Mouse (Mus musculus): ENCODE results near the gene Stxbp5.
"Not testable (repeated sequence)": the region's sequence is repeated elsewhere in the genome, so short reads cannot be mapped to it uniquely, and the experiment has no call there.

The Stxbp5 gene

DNA sequence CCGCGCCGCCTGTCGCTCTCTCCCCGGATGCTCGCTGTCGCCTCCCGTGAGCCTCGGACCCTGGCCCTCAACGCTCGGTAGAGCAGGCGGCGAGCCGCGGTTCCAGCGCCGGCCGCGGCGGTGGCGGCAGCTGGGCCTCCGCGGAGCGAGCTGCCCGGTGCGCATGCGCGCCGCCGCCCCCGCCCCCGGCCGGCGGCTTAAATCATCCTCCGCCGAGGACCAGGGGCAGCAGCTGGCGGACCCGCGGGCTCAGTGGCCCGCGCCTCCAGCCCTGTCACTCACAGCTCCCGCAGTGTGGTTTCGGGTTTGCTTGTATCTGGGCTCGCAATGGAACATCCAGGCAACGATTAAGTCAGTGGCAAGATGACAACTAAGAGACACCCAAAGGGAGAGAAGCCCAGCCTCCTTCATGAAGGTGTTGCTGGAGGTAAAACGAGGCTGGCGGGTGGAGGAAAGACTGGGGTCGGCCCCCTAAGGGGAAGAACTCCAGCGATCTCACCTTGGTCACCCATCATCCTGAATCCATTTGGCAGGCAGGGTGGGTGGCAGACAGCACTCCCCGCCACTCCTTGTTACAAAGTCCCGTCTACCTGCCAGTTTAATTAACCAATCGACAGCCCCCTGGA, at the start of gene Stxbp5:
Stxbp5 (minus strand) TSS at position 9 of the 626 bp plus-strand sequence.
- DNase-seq (ENCODE audit: low read depth, low spot score), result peak; percentile 71

DNA sequence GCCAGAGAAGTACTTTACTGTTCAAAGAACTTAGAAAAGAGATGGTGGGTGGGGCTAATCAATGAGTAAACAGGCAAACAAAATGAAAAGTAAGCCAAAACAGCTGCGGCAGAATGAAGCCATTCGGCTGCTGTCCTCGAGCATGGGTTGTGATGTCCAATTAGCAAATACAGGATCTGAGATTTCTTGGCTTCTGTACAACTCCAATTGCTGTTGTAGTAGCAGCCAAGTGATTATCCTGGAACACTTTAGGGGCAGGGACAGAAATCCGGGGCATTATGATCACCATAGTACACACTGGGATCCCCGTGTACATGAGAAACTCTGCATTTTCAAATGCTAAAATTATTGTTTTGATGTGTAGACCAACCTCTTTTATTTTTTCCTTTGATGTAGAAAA, 11.5 kb upstream of the Stxbp5 start:
- DNase-seq (ENCODE audit: low read depth, low spot score), result no peak

DNA sequence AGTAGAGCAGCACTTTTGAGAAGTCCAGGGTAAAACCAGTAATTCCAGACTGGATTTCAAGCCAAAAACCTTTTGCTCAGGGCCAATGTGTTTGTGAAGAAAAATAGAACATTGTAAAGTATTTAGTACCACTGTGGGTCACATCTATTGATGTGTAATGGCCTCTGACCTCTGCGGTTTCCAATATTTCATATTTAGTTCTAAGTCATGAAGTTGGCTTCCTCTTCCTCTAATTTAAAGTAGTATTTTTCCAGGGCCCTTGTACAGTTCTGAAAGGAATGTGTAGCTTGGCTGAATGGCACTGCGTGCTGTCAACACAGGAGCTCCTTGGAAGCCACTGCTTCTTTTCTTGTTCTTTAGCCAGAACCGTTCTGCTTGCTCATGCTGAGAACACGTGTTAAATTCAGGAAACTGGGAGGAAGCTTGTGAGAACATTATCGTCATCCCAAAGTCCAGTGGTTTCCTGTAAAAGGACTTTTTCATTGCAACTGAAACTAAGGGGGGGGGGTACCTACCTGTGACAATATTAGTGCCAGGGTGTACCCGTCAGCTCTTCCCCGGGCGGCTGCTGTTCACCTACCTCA, 7.1 kb upstream of the Stxbp5 start:
- no peak for DNase-seq (ENCODE audit: low read depth, low spot score)

DNA sequence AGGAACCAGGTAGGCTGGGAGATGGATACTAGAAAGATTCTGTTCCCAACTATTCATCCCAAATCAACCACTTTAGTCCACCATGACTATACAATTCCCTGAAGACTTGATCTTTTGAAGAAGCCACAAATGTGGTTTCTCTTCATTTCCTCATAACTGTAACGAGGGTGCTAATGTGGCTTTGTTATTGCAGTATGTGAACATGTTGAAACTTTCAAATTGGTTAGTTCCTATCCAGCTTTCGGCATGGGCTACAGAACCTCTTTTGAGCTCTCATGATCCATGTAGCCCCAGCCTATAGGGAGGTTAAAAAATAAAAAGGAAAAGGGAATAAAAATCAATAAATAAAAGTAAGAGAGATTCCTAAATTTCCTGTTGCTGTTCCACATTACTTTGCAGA, 6.6 kb upstream of the Stxbp5 start:
- no peak for DNase-seq (ENCODE audit: low read depth, low spot score)

- no peak for DNase-seq (ENCODE audit: low read depth, low spot score)
These were observed 5.3 kb upstream of the Stxbp5 start for GRCm38 (mm10) chr10:9906185-9906584.

- DNase-seq (ENCODE audit: low read depth, low spot score), result peak; percentile 97
These were observed 889 bp upstream of the Stxbp5 start for GRCm38 (mm10) chr10:9901697-9902239.

- peak; percentile 62 for DNase-seq (ENCODE audit: low read depth, low spot score)
These were observed 386 bp downstream of the Stxbp5 start for GRCm38 (mm10) chr10:9900315-9901070.

- DNase-seq (ENCODE audit: low read depth, low spot score), result peak; percentile 6
These were observed 1.1 kb downstream of the Stxbp5 start for GRCm38 (mm10) chr10:9899816-9900215.

GRCm38 (mm10) chr10:9899086-9899485, 1.8 kb downstream of the Stxbp5 start:
- no peak for DNase-seq (ENCODE audit: low read depth, low spot score)

DNA sequence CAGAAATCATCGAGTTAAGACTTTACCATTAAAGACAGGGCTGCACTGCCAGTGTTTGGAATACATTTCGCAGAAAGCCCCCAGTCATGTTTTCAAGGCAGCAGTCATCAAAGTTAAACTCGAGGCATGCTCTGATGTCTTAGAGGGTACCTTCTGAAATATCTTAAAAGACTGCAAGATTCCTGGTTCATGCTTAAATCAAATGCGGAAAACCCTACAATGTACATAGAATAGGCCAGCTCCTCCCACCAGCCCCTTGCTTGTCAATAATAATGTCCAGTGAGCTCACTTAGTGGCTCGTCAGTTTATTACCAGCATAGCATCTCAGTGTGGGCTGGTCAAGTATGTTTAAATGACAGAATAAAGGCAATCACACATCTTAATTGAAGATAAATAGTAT, 3.0 kb downstream of the Stxbp5 start:
- no peak for DNase-seq (ENCODE audit: low read depth, low spot score)

DNA sequence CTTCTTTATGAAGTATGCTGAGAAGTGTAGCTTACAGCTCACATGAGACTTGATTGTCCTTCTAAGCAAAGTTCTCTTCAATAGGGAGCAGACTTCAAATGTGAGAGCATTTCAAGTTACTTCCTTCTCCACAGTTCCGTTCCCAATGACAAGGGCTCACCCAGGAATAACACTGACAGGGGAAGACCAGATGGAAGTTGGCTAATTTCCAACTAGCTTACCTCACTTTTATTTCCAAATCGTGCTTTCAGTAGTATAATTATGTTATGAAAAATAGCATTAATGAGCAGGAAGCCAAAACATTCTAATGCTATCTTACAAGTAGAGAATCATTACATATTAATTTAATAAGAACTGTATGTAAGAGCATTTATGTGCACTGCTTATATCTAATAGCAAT, 7.3 kb downstream of the Stxbp5 start:
- DNase-seq (ENCODE audit: low read depth, low spot score), result no peak

DNA sequence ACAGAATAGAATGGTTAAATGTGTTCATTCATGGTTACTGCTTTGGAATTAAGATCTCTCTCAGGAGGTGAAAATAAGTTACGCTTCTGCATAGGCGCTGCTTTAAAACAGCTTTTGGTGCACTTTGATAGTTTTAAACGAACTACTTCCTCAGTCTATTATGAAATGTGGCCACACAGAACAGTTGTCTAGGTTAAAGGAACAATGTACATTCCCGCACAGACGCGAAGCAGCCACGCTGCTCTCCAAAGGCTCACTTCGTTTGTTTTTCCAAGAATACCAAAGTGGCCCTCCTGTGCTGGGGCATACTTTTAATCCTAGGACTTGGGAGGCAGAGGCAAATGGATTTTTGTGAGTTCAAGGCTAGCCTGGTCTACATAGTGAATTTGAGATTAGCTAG, 11.2 kb downstream of the Stxbp5 start:
- no peak for DNase-seq (ENCODE audit: low read depth, low spot score)

- no peak for DNase-seq (ENCODE audit: low read depth, low spot score)
These were observed 12.2 kb downstream of the Stxbp5 start for GRCm38 (mm10) chr10:9888655-9889054.

DNA sequence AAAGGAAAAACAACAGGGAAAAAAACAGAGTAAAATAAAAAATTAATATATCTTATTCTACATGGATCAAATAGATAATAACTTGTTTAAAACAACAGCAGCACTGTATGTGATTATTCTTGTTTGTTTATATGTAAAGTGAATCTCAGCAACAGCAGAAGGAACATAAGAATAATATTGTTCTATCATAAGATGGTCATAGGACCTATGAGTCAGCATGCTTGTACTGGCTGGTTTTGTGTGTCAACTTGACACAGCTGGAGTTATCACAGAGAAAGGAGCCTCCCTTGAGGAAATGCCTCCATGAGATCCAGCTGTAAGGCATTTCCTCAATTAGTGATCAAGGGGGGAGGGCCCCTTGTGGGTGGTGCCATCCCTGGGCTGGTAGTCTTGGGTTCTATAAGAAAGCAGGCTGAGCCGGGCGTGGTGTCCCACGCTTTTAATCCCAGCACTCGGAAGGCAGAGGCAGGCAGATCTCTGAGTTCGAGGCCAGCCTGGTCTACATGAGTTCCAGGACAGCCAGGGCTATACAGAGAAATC, 19.0 kb downstream of the Stxbp5 start:
- DNase-seq (ENCODE audit: low read depth, low spot score), result not testable (repeated sequence)

DNA sequence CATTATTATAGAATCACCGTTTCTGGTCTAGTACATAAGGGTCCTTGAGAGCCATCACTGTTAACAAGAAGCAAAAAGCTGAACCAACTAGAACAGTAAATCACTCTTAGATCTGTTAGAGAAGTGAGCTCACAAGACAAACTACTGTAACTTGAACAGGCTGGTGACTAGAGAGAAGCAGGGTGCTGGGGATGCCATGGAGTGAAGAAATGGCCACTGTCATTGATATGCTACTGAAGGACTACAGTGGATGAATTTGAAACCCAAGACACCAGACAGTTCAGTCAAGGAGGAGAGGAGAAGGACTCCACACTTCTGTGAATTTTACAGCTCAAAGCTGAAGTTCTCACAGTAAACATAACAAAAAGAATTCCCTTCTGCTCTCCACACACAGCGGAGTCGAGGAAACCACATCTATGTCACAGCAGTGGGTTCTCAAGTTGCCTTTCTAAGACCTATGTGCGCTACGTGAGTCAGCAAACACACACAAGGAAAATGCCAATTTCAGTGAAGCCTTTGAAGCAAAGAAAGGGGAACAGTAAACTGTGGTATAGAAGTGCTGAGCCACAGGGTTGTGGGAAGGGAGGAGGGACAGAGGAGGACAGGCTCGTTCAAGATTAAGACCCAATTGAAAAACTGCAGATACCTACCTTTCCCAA, 20.7 kb downstream of the Stxbp5 start:
- peak; percentile 10 for DNase-seq (ENCODE audit: low read depth, low spot score)

DNA sequence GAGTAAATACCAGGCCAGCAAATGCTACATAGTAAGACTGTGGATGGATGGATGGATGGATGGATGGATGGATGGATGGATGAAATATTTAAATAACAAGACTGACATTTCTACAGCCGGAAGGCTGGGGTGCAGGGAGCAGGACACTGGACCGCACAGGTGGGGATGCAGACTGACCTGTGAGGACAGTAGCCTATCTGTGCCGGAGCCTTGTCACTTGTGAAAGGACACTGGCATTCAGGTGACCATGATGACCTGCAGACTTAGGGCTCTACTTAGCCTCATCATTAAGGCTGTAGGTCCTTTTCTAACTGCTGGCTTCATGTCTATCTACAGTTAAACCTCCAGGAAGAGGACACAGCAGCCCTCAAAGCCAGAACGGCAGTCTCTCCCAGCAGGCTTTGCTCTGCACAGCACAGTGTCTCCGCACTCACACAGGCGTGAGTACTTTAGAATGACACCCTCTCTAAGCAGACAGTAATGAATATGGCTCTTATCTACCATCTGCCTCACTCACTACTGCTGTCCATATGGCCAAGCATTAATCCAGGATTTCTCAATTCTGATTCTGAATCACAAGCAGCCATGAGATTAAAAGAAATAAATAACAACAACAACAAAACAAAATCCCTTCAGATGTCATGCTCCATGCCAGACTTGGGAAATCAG, 21.9 kb downstream of the Stxbp5 start:
- no peak for DNase-seq (ENCODE audit: low read depth, low spot score)

DNA sequence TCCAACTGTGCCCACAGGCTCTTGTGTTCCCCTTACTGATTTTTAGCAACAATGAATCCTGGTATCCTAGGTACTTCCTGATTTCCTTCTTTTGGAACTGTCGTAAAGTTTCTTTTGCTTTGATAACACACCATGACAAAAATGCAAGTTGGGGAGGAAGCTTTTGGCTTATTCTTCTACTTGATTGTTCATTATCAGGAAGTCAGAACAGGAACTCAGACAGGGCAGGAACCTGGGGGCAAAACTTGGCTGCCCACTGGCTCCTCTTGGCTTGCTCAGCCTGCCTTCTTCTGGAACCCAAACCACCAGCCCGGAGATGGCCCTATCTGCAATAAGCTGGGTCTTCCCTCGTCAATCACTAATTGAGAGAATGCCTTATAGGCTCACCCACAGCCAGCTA, 25.0 kb downstream of the Stxbp5 start:
- no peak for DNase-seq (ENCODE audit: low read depth, low spot score)

DNA sequence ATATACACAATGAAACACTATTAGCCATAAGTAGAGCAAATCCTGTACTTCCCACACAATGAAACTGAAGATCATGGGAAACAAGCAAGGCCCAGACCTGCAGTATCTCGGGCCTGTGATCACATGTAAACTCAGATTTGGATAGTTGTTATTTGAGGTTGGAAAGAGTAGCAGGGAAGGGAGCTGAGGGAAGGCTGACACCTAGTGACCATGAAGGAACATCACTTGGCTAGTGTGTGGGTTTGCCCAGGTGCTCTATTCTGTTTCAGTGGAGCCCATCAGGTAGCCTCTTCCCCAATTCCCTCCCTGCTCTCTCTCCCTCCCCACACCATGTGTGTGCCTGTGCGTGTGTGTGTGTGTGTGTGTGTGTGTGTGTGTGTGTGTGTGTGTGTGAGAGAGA, 28.7 kb downstream of the Stxbp5 start:
- DNase-seq (ENCODE audit: low read depth, low spot score), result peak; percentile 22

GRCm38 (mm10) chr10:9866793-9867579, 33.9 kb downstream of the Stxbp5 start:
- DNase-seq (ENCODE audit: low read depth, low spot score), result no peak

DNA sequence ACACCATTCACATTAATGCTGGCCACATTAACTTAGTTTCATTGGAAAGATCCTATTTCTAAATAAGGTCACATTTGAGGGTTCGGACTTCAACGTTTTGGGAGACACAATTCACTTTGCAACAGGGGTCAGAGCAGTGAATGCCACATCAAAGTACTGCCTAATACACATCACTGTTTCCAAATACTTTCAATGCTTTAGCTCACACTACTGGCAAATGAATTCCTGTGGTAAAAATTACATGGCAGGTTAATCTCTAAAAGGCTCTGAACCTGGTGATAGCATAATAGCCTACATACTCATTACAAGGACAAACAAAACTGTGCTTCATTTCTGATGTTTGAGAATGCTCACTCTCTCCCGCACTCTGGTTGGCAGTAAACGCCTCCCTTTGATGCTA, 40.9 kb downstream of the Stxbp5 start:
- no peak for DNase-seq (ENCODE audit: low read depth, low spot score)

DNA sequence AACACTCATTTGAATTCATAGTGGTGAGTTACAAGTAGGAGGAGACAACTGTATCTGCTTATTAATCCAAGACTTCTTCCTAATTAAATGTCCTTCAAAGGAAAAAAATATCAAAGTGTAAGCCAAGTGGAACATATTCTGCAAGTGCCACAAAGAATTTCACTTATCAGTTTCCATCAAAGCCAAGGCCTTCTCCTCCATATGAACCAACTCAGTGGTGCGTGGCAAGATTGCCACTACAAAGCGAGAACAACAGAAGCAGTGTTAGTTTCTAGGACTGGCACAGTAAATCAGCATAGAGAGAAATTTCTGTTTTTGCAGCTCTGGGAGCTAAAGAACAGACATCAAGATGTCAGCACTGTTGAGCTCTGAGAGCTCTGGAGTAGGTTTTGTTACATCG, 41.4 kb downstream of the Stxbp5 start:
- DNase-seq (ENCODE audit: low read depth, low spot score), result no peak

All from R1 (cell line).